In genomic region chr8:30533501-30533870, GRCm38 (mm10) we compare ENCODE assay signal across 22 mouse cellular contexts.
DNase-seq lines count a peak whose midpoint lies in the region; ATAC-seq and TF ChIP-seq lines count a peak whose summit lies in the region.
"Had no signal": no experiment of that assay in that cellular context is flagged by ENCODE, and none has a peak within 500 bp of the region (broad histone marks: within the 10 kb centered on the region; RNA-seq: fewer than 3 reads in every experiment).

No protein-coding gene starts in this region.

- H3K4me3 ChIP-seq in midbrain, embryonic 11.5 days (ENCODE audit: low read depth, low read length) = no peak overlapping the region
- no peak overlapping the region for H3K4me3 ChIP-seq in midbrain, postnatal 0 days (ENCODE audit: low read depth, low read length)
- H3K4me3 ChIP-seq in hindbrain, embryonic 12.5 days = no peak overlapping the region
- no peak overlapping the region for H3K4me3 ChIP-seq in midbrain, embryonic 12.5 days
- no peak overlapping the region for H3K4me3 ChIP-seq in thymus, adult 2 months (ENCODE audit: control insufficient read depth, insufficient read depth, low read length)
- H3K4me3 ChIP-seq: embryonic facial prominence, embryonic 12.5 days; heart, embryonic 15.5 days; left cerebral cortex, adult 2 months; myocyte had no signal

- no peak for DNase-seq in midbrain, embryonic 11.5 days (ENCODE audit: low spot score, missing footprints)
- no peak for DNase-seq in midbrain, postnatal 0 days (ENCODE audit: low spot score)
- no peak for DNase-seq in layer of hippocampus, postnatal 14 days (ENCODE audit: low spot score in 2 of 2)
- no peak for DNase-seq in thymus, adult 2 months
- DNase-seq in embryo, embryonic 9.5 days (ENCODE audit: extremely low spot score) = no peak
- DNase-seq: cerebellum, adult 11 months; cerebellum, adult 9-11 months; forebrain, postnatal 0 days; gastrocnemius, postnatal 36 days; heart, postnatal 36 days; kidney, adult 2 months; layer of hippocampus, adult 9-11 months; lung, postnatal 4 days; right cerebral cortex, postnatal 4 days; thymus, postnatal 4 days had no signal

- H3K4me2 ChIP-seq in midbrain, embryonic 11.5 days = no peak overlapping the region
- H3K4me2 ChIP-seq in midbrain, postnatal 0 days (ENCODE audit: low read depth, low read length, poor library complexity, severe bottlenecking) = no peak overlapping the region
- H3K4me2 ChIP-seq in hindbrain, embryonic 12.5 days (replicated peaks) = no peak overlapping the region
- no peak overlapping the region for H3K4me2 ChIP-seq in midbrain, embryonic 12.5 days (replicated peaks)
- H3K4me2 ChIP-seq: embryonic facial prominence, embryonic 12.5 days; heart, embryonic 15.5 days had no signal

- peaks cover 6% of the 10 kb centered on the region for H3K4me1 ChIP-seq in midbrain, embryonic 11.5 days (ENCODE audit: control insufficient read depth, insufficient read depth, low read length)
- H3K4me1 ChIP-seq in midbrain, postnatal 0 days (ENCODE audit: insufficient read depth, low read length) = no peaks in the 10 kb centered on the region
- peaks cover 2% of the 10 kb centered on the region; the same call in 1 of the 2 replicates for H3K4me1 ChIP-seq in hindbrain, embryonic 12.5 days
- peaks cover 4% of the 10 kb centered on the region for H3K4me1 ChIP-seq in midbrain, embryonic 12.5 days
- no peaks in the 10 kb centered on the region for H3K4me1 ChIP-seq in thymus, adult 2 months (replicated peaks; ENCODE audit: control insufficient read depth, insufficient read depth, low read length)
- H3K4me1 ChIP-seq: embryonic facial prominence, embryonic 12.5 days; heart, embryonic 15.5 days had no signal

- no peak overlapping the region; the same call in 1 of the 2 replicates for H3K27ac ChIP-seq in midbrain, embryonic 11.5 days (ENCODE audit: low read depth, low read length)
- H3K27ac ChIP-seq in midbrain, postnatal 0 days (ENCODE audit: low read depth, low read length) = no peak overlapping the region
- H3K27ac ChIP-seq in hindbrain, embryonic 12.5 days = no peak overlapping the region
- H3K27ac ChIP-seq in midbrain, embryonic 12.5 days (replicated peaks) = peak overlapping the region; percentile 71
- H3K27ac ChIP-seq in thymus, adult 2 months (ENCODE audit: control insufficient read depth, insufficient read depth, low read length) = no peak overlapping the region
- H3K27ac ChIP-seq: embryonic facial prominence, embryonic 12.5 days; heart, embryonic 15.5 days; kidney, postnatal 0 days; left cerebral cortex, adult 2 months had no signal

- H3K27me3 ChIP-seq in midbrain, embryonic 11.5 days (ENCODE audit: control insufficient read depth, insufficient read depth, low read length) = no peaks in the 10 kb centered on the region
- no peaks in the 10 kb centered on the region for H3K27me3 ChIP-seq in midbrain, postnatal 0 days (ENCODE audit: insufficient read depth, low read length)
- no peaks in the 10 kb centered on the region for H3K27me3 ChIP-seq in hindbrain, embryonic 12.5 days
- no peaks in the 10 kb centered on the region for H3K27me3 ChIP-seq in midbrain, embryonic 12.5 days
- no peaks in the 10 kb centered on the region for H3K27me3 ChIP-seq in thymus, adult 2 months (ENCODE audit: control insufficient read depth, insufficient read depth, low read length)
- H3K27me3 ChIP-seq: embryonic facial prominence, embryonic 12.5 days; heart, embryonic 15.5 days had no signal

- 65% methylated on average over 3 of the region's 3 CpGs for WGBS in midbrain, embryonic 11.5 days
- 52% methylated on average over 3 of the region's 3 CpGs for WGBS in midbrain, postnatal 0 days
- 54% methylated on average over 3 of the region's 3 CpGs for WGBS in hindbrain, embryonic 12.5 days
- WGBS in midbrain, embryonic 12.5 days = 52% methylated on average over 3 of the region's 3 CpGs
- WGBS in thymus, adult 2 months = 92% methylated on average over 3 of the region's 3 CpGs

- no peak for TF ChIP-seq POLR2A in thymus, adult 2 months (IDR thresholded peaks at IDR 0.05; ENCODE audit: control insufficient read depth, extremely low read depth, insufficient read depth, low read length, poor library complexity)

- no peaks in the 10 kb centered on the region for H3K36me3 ChIP-seq in midbrain, embryonic 11.5 days (ENCODE audit: control insufficient read depth, insufficient read depth, low read length)
- H3K36me3 ChIP-seq in midbrain, postnatal 0 days (ENCODE audit: insufficient read depth, low read length) = no peaks in the 10 kb centered on the region
- H3K36me3 ChIP-seq in hindbrain, embryonic 12.5 days = no peaks in the 10 kb centered on the region
- H3K36me3 ChIP-seq in midbrain, embryonic 12.5 days = no peaks in the 10 kb centered on the region
- no peaks in the 10 kb centered on the region for H3K36me3 ChIP-seq in thymus, adult 2 months (ENCODE audit: control insufficient read depth, insufficient read depth, low read length)
- H3K36me3 ChIP-seq: embryonic facial prominence, embryonic 12.5 days; heart, embryonic 15.5 days had no signal

- TF ChIP-seq CTCF in midbrain, postnatal 0 days (IDR thresholded peaks at IDR 0.05) = no peak
- TF ChIP-seq CTCF in thymus, adult 2 months (IDR thresholded peaks at IDR 0.05; ENCODE audit: borderline replicate concordance, control insufficient read depth, extremely low read depth, insufficient read depth, low read length, poor library complexity) = no peak

- no peaks in the 10 kb centered on the region for H3K9me3 ChIP-seq in midbrain, embryonic 11.5 days (ENCODE audit: control insufficient read depth, low read length)
- H3K9me3 ChIP-seq in midbrain, postnatal 0 days (ENCODE audit: low read length) = no peaks in the 10 kb centered on the region
- no peaks in the 10 kb centered on the region for H3K9me3 ChIP-seq in hindbrain, embryonic 12.5 days (replicated peaks)
- H3K9me3 ChIP-seq in midbrain, embryonic 12.5 days = no peaks in the 10 kb centered on the region
- H3K9me3 ChIP-seq: embryonic facial prominence, embryonic 12.5 days; heart, embryonic 15.5 days had no signal

- no peak overlapping the region for H3K9ac ChIP-seq in midbrain, embryonic 11.5 days (ENCODE audit: low read length)
- no peak overlapping the region for H3K9ac ChIP-seq in midbrain, postnatal 0 days (replicated peaks; ENCODE audit: low read length, poor library complexity, severe bottlenecking)
- no peak overlapping the region for H3K9ac ChIP-seq in hindbrain, embryonic 12.5 days
- H3K9ac ChIP-seq in midbrain, embryonic 12.5 days (replicated peaks) = no peak overlapping the region
- H3K9ac ChIP-seq: embryonic facial prominence, embryonic 12.5 days; forebrain, postnatal 0 days; heart, embryonic 15.5 days had no signal

- peak; percentile 89 for ATAC-seq in midbrain, embryonic 11.5 days (ENCODE audit: low FRiP score)
- ATAC-seq in midbrain, postnatal 0 days (ENCODE audit: low FRiP score) = no peak
- peak; percentile 90 for ATAC-seq in hindbrain, embryonic 12.5 days (ENCODE audit: low FRiP score)
- peak; percentile 93 for ATAC-seq in midbrain, embryonic 12.5 days (ENCODE audit: low FRiP score, low read depth)
- ATAC-seq: forebrain, postnatal 0 days had no signal
